Mouse (Mus musculus): ENCODE data around the gene Cfb. TPM values are rescaled to one million over a fixed set of nuclear protein-coding genes. Genes with fewer than 3 reads are reported as not detected.

Cfb gene
- 157 and 169 TPM in 2 replicates for polyA plus RNA-seq (2012; rRNA removed)

DNA sequence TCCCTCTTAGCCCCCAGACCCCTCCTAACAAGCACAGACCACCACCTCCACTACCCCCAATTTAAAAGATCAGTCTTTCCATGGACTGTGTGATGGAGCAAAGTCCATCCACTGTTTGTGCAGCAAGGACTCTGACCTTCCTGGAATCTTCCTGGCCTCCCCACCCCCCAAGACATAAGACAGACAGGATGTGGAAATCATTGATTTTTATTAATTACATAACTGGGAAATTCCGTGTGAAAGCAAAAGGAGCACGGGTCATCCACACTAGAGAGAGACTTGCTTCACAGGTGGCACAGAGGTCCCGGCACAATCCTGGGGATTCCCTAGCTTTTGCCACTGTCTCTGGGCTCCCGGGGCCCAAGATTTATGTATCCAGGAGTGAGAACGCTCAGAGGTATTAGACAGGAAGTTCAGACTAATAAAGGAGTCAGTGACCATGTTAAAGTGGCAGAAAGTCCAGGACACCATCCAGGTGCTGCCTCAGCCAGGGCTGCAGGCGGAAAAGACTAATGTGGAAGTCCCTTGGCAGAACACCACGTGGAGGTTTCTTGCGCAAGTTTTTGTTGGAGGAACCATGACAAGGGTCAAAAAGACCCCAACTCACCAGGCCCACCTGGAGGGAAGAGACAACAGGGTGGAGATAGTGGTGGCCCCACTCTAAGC is at the start of gene Cfb:
Gene Cfb, minus strand, starts transcription at position 103 of the 666 bp plus-strand sequence.

DNA sequence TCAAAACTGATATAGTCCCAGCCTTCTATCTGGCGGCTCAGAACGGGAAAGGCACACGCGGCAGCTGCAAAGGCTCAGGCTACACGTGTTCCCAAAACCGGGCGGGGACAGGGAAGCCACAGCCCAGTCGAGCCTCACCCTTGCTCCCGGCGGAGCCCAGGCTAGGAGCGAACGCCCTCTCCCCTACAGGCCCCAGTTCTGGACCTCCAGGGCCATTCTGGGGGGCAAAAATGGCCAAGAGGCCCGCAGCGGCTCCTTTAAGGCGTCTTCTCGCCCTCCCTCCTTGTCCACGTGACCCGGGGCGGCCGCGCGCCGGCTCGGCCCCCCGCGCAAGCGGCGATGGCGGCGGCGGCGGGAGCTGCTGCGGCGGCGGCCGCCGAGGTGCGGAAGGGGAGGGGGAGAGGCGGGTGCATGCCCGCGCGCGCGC is 35.9 kb upstream of the Cfb start, which contains the start of the genes C2 and Ehmt2:
Gene C2, minus strand, starts transcription at position 106 of the 427 bp plus-strand sequence.
Gene Ehmt2, plus strand, starts transcription at position 310 of the 427 bp plus-strand sequence.

GRCm38 (mm10) chr17:34881683-34882310 is 19.5 kb upstream of the Cfb start, which contains the start of gene Gm20547:
Gm20547 (minus strand) TSS chr17:34882042.

DNA sequence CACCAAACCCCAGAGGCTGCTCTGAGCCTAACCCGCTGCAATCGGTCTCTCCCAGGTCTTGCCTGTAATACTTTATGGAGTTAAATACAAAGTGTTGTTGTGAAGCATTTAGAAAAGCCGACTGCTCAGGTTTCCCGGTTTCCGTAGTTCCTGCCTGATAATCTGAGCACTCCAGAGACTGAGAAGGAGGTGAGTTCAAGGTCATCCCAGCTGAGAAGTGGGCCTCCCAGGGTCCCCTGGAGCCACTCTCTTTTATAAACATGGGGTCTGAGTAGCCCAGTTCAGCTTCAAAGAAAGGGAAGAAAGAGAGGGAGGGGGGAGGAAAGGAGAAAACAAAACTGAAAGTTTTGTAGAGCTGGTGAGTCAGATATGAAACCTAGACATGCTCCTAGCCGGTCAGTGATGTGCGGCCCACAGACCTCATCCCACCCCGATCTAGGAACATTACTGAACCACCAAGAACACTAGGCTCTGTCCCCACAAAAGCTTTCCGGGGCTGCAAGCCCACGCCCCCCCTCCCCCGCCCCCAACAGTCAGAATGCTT is 17.1 kb upstream of the Cfb start, which contains the start of gene Zbtb12:
Gene Zbtb12, plus strand, starts transcription at position 148 of the 544 bp plus-strand sequence.

GRCm38 (mm10) chr17:34849722-34850516 is 12.4 kb downstream of the Cfb start, which contains the start of the genes Skiv2l and Nelfe:
Skiv2l (minus strand) TSS chr17:34850210.
Nelfe (plus strand) TSS chr17:34850391.

GRCm38 (mm10) chr17:34836856-34837221 is 25.5 kb downstream of the Cfb start, which contains the start of the genes Stk19 and Dxo:
Stk19 (minus strand) TSS chr17:34836945.
Dxo (plus strand) TSS chr17:34837019.

Other genes with a start within 250 kb of the Cfb start
- gene Egfl8, start 246.5 kb downstream of the Cfb start, polyA plus RNA-seq (2012; rRNA removed) = 0.37 and 0.54 TPM in 2 replicates
- gene Ppt2, start 234.0 kb downstream of the Cfb start, polyA plus RNA-seq (2012; rRNA removed) = 8.7 and 11.0 TPM in 2 replicates
- gene Prrt1, start 233.0 kb downstream of the Cfb start, polyA plus RNA-seq (2012; rRNA removed) = 0.02 and 0.03 TPM in 2 replicates
- gene Fkbpl, start 217.8 kb downstream of the Cfb start, polyA plus RNA-seq (2012; rRNA removed) = 1.6 and 1.7 TPM in 2 replicates
- 13.3 and 14.6 TPM in 2 replicates for gene Atf6b, start 215.4 kb downstream of the Cfb start, polyA plus RNA-seq (2012; rRNA removed)
- 0.14 and 0.15 TPM in 2 replicates for gene Tnxb, start 192.0 kb downstream of the Cfb start, polyA plus RNA-seq (2012; rRNA removed)
- gene C4b, start 118.6 kb downstream of the Cfb start, polyA plus RNA-seq (2012; rRNA removed) = 2.5 and 3.3 TPM in 2 replicates
- 0.03 TPM in 1 of 2 replicates, not detected in the other for gene Cyp21a1, start 58.0 kb downstream of the Cfb start, polyA plus RNA-seq (2012; rRNA removed)
- 15.6 and 17.8 TPM in 2 replicates for gene Stk19, start 25.6 kb downstream of the Cfb start, polyA plus RNA-seq (2012; rRNA removed)
- 22.0 and 28.0 TPM in 2 replicates for gene Dxo, start 25.5 kb downstream of the Cfb start, polyA plus RNA-seq (2012; rRNA removed)
- gene Skiv2l, start 12.3 kb downstream of the Cfb start, polyA plus RNA-seq (2012; rRNA removed) = 19.0 and 22.2 TPM in 2 replicates
- gene Nelfe, start 12.1 kb downstream of the Cfb start, polyA plus RNA-seq (2012; rRNA removed) = 43.8 and 44.0 TPM in 2 replicates
- gene Zbtb12, start 17.0 kb upstream of the Cfb start, polyA plus RNA-seq (2012; rRNA removed) = 5.7 and 6.1 TPM in 2 replicates
- not detected in 2 replicates for gene Gm20547, start 19.5 kb upstream of the Cfb start, polyA plus RNA-seq (2012; rRNA removed)
- 14.2 and 18.4 TPM in 2 replicates for gene C2, start 35.7 kb upstream of the Cfb start, polyA plus RNA-seq (2012; rRNA removed)
- gene Ehmt2, start 36.0 kb upstream of the Cfb start, polyA plus RNA-seq (2012; rRNA removed) = 27.3 and 28.0 TPM in 2 replicates
- 1.1 and 1.3 TPM in 2 replicates for gene Slc44a4, start 51.9 kb upstream of the Cfb start, polyA plus RNA-seq (2012; rRNA removed)
- gene Neu1, start 68.7 kb upstream of the Cfb start, polyA plus RNA-seq (2012; rRNA removed) = 8.4 and 10.5 TPM in 2 replicates
- 1.1 and 1.3 TPM in 2 replicates for gene Hspa1b, start 96.7 kb upstream of the Cfb start, polyA plus RNA-seq (2012; rRNA removed)
- not detected in 2 replicates for gene Gm20481, start 107.4 kb upstream of the Cfb start, polyA plus RNA-seq (2012; rRNA removed)
- 0.58 and 0.67 TPM in 2 replicates for gene Hspa1a, start 109.6 kb upstream of the Cfb start, polyA plus RNA-seq (2012; rRNA removed)
- 0.02 TPM in 2 replicates for gene Hspa1l, start 110.2 kb upstream of the Cfb start, polyA plus RNA-seq (2012; rRNA removed)
- 106 and 129 TPM in 2 replicates for gene Lsm2, start 119.3 kb upstream of the Cfb start, polyA plus RNA-seq (2012; rRNA removed)
- 58.0 and 65.7 TPM in 2 replicates for gene Vars, start 138.5 kb upstream of the Cfb start, polyA plus RNA-seq (2012; rRNA removed)
- 0.12 and 0.20 TPM in 2 replicates for gene Vwa7, start 154.1 kb upstream of the Cfb start, polyA plus RNA-seq (2012; rRNA removed)
- gene Sapcd1, start 165.5 kb upstream of the Cfb start, polyA plus RNA-seq (2012; rRNA removed) = 2.0 TPM in 2 replicates
- 3.3 and 4.1 TPM in 2 replicates for gene Msh5, start 184.2 kb upstream of the Cfb start, polyA plus RNA-seq (2012; rRNA removed)
- 70.1 and 85.9 TPM in 2 replicates for gene Clic1, start 187.4 kb upstream of the Cfb start, polyA plus RNA-seq (2012; rRNA removed)
- gene Ddah2, start 196.5 kb upstream of the Cfb start, polyA plus RNA-seq (2012; rRNA removed) = 11.1 and 13.5 TPM in 2 replicates
- gene Ly6g6c, start 202.9 kb upstream of the Cfb start, polyA plus RNA-seq (2012; rRNA removed) = 0.21 and 0.24 TPM in 2 replicates
- 1.8 and 2.7 TPM in 2 replicates for gene Mpig6b, start 203.7 kb upstream of the Cfb start, polyA plus RNA-seq (2012; rRNA removed)
- gene Ly6g6e, start 214.4 kb upstream of the Cfb start, polyA plus RNA-seq (2012; rRNA removed) = 0.03 and 0.15 TPM in 2 replicates
- gene Ly6g6d, start 215.5 kb upstream of the Cfb start, polyA plus RNA-seq (2012; rRNA removed) = 0.66 and 0.76 TPM in 2 replicates
- 4.6 TPM in 2 replicates for gene Ly6g6f, start 223.1 kb upstream of the Cfb start, polyA plus RNA-seq (2012; rRNA removed)
- gene Abhd16a, start 226.7 kb upstream of the Cfb start, polyA plus RNA-seq (2012; rRNA removed) = 25.1 and 29.0 TPM in 2 replicates
- gene Ly6g5c, start 245.8 kb upstream of the Cfb start, polyA plus RNA-seq (2012; rRNA removed) = not detected in 2 replicates